Mouse (Mus musculus) lung, embryonic 14.5 days (tissue): ENCODE results near the gene St3gal3. TPM values are rescaled to one million over a fixed set of nuclear protein-coding genes. Genes with fewer than 3 reads are reported as not detected.

Source experiments
- ATAC-seq: fragments of 200-750 bp; cut with Nextera tagmentation; 2 replicates; pipeline ENCODE4 v1.8.0; 2017; ENCODE audit warnings: mild to moderate bottlenecking, moderate TSS enrichment, moderate library complexity; ENCODE audit not compliant: insufficient read depth
- DNase-seq: peaks from one replicate; pipeline ENCODE4 v3.0.0-alpha.2; 2015
- H3K27ac ChIP-seq: fragments of 300-500 bp; sonication (generic); 2 replicates; pipeline ENCODE4 v1.5.1; 2014; ENCODE audit warnings: low read depth, mild to moderate bottlenecking, moderate library complexity
- H3K27me3 ChIP-seq: fragments of 300-500 bp; sonication (generic); 2 replicates; pipeline ENCODE4 v1.6.1; 2014; ENCODE audit warnings: low read length, control low read depth; ENCODE audit not compliant: insufficient read depth
- H3K36me3 ChIP-seq: fragments of 300-500 bp; sonication (generic); 2 replicates; pipeline ENCODE4 v1.6.1; 2014; ENCODE audit warnings: control low read depth; ENCODE audit not compliant: insufficient read depth
- H3K4me1 ChIP-seq: fragments of 300-500 bp; sonication (generic); 2 replicates; pipeline ENCODE4 v1.6.1; 2014; ENCODE audit warnings: antibody characterized with exemption, control low read depth; ENCODE audit not compliant: insufficient read depth
- H3K4me2 ChIP-seq: fragments of 300-500 bp; sonication (generic); 2 replicates; pipeline ENCODE4 v1.6.1; 2014; ENCODE audit warnings: mild to moderate bottlenecking
- H3K4me3 ChIP-seq: fragments of 300-500 bp; sonication (generic); 2 replicates; pipeline ENCODE4 v1.5.1; 2014; ENCODE audit warnings: low read depth, low read length
- H3K9ac ChIP-seq: fragments of 300-500 bp; sonication (generic); 2 replicates; pipeline ENCODE4 v1.6.1; 2014
- H3K9me3 ChIP-seq: fragments of 300-500 bp; sonication (generic); 2 replicates; pipeline ENCODE4 v1.6.1; 2016; ENCODE audit warnings: low read depth, low read length, control low read depth
- CTCF ChIP-seq: IDR thresholded peaks from 2 replicates; pipeline ENCODE4 v1.5.1; 2016; ENCODE audit warnings: antibody characterized with exemption, low read depth
- WGBS: fragments of 180-500 bp; shearing (Covaris S2); extraction: QIAGEN DNeasy Blood & Tissue Kit; methylation state at CpG from one replicate; pipeline ENCODE4 v1.1.7; 2014; 5-methylcytosine and 5-hydroxymethylcytosine counted together
- polyA plus RNA-seq: library from polyadenylated mRNA; unstranded; fragments of >200 nt; fragmentation: Nextera tagmentation; extraction: Ambion mirVana; gene quantifications from 2 replicates; pipeline ENCODE4 v1.2.1, GENCODE M21; 2014

St3gal3 gene
- polyA plus RNA-seq, 1 experiment from 2014 or later: 6.3 TPM

- Histone ChIP-seq H3K4me3 (no peak overlapping the region), H3K4me2 (no peak overlapping the region), H3K4me1 (peaks cover 3% of the 10 kb centered on the region; the same call in 1 of the 2 replicates), H3K9me3 (no peaks in the 10 kb centered on the region), H3K36me3 (no peaks in the 10 kb centered on the region), H3K9ac (no peak overlapping the region), H3K27ac (no peak overlapping the region), H3K27me3 (no peaks in the 10 kb centered on the region)
- WGBS: 53% methylated on average over 4 of the region's 4 CpGs
- DNase-seq (peak; percentile 37), ATAC-seq (no peak)
- no peak for TF ChIP-seq CTCF
These were observed 94.1 kb downstream of the St3gal3 start for GRCm38 (mm10) chr4:118040650-118041049.

GRCm38 (mm10) chr4:118039964-118040363 is 94.8 kb downstream of the St3gal3 start:
- 77% methylated on average over 5 of the region's 5 CpGs for WGBS
- Histone ChIP-seq H3K4me1 (peaks cover 3% of the 10 kb centered on the region; the same call in 1 of the 2 replicates), H3K4me2 (no peak overlapping the region), H3K27me3 (no peaks in the 10 kb centered on the region), H3K9ac (no peak overlapping the region), H3K4me3 (no peak overlapping the region), H3K27ac (no peak overlapping the region), H3K9me3 (no peaks in the 10 kb centered on the region), H3K36me3 (no peaks in the 10 kb centered on the region)
- DNase-seq (no peak), ATAC-seq (no peak)
- no peak for TF ChIP-seq CTCF

DNA sequence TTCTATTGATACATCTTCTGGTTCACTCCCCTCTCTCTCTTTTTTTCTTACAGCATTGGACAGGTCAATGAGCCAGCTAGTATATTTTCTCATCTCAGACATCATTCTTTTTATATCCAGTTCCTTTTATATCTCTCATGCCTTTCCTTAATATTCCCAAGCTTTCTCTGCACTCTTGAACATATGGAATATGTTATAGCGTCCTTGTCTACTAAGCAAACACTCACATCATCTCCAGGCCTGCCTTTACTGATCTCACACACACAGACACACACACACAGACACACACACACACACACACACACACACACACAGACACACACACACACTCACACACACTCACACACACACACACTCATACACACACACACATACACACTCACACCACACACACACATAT is 96.7 kb downstream of the St3gal3 start:
- Histone ChIP-seq H3K4me2 (no peak overlapping the region), H3K9me3 (no peaks in the 10 kb centered on the region), H3K4me1 (peaks cover 3% of the 10 kb centered on the region; the same call in 1 of the 2 replicates), H3K36me3 (no peaks in the 10 kb centered on the region), H3K4me3 (no peak overlapping the region), H3K27me3 (no peaks in the 10 kb centered on the region), H3K27ac (peak overlapping the region; percentile 84), H3K9ac (no peak overlapping the region)
- WGBS: 24% methylated on average over 1 of the region's 1 CpGs
- ATAC-seq: peak; percentile 57
- no peak for TF ChIP-seq CTCF
- peak; percentile 42 for DNase-seq

GRCm38 (mm10) chr4:118037406-118037805 is 97.3 kb downstream of the St3gal3 start:
- H3K27ac ChIP-seq: peak overlapping the region; percentile 84
- H3K36me3 ChIP-seq: no peaks in the 10 kb centered on the region
- ATAC-seq (peak; percentile 84), DNase-seq (peak; percentile 82)
- no peak overlapping the region for H3K4me2 ChIP-seq
- no peak for TF ChIP-seq CTCF
- H3K4me1 ChIP-seq: peaks cover 3% of the 10 kb centered on the region; the same call in 1 of the 2 replicates
- no peaks in the 10 kb centered on the region for H3K9me3 ChIP-seq
- WGBS: 35% methylated on average over 5 of the region's 5 CpGs
- no peak overlapping the region for H3K9ac ChIP-seq
- no peaks in the 10 kb centered on the region for H3K27me3 ChIP-seq
- H3K4me3 ChIP-seq: no peak overlapping the region

DNA sequence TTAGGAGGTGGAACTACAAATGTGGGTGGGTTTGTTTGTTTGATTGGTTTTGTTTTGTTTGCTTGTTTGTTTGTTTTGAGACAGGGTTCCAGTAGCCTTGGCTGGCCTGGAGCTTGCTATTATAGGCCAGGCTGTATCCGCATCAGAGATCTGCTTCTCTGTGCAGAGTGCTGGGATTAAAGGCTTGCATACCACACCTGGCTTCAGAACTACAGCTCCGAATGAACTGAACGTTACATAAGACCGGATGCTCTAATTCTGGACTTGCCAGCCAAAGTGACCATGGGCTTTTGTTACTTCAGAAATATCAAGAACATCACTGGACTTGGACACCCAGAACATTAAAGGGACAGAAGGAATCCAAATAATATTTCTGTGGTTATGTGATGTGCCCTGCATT is 98.2 kb downstream of the St3gal3 start:
- ATAC-seq: no peak
- Histone ChIP-seq H3K27me3 (no peaks in the 10 kb centered on the region), H3K36me3 (no peaks in the 10 kb centered on the region), H3K4me2 (no peak overlapping the region), H3K9me3 (no peaks in the 10 kb centered on the region), H3K27ac (no peak overlapping the region), H3K9ac (no peak overlapping the region), H3K4me1 (peaks cover 4% of the 10 kb centered on the region), H3K4me3 (no peak overlapping the region)
- no peak for TF ChIP-seq CTCF
- DNase-seq: no peak
- 92% methylated on average over 4 of the region's 4 CpGs for WGBS

DNA sequence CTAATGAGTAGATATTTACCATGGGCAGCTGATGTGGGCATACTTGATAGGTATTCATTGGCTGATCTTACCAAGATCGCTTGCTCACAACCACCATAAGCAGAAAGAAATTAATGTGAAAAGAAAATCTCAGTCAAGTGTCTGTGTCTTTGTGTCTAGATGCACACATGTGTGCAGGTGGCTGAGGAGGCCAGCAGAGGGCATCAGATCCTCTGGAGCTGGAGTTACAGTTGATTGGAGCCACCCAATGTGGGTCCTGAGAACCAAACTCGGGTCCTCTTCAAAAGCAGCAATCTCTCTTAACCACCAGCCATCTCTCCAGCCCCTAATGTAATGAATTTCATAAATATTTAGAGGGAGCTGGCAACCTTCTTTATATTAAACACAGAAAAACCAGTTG is 99.6 kb downstream of the St3gal3 start:
- Histone ChIP-seq H3K9me3 (no peaks in the 10 kb centered on the region), H3K9ac (no peak overlapping the region), H3K4me3 (no peak overlapping the region), H3K4me2 (no peak overlapping the region), H3K36me3 (no peaks in the 10 kb centered on the region), H3K27ac (no peak overlapping the region), H3K27me3 (no peaks in the 10 kb centered on the region), H3K4me1 (peaks cover 14% of the 10 kb centered on the region)
- DNase-seq (no peak), ATAC-seq (no peak)
- peak; percentile 35 for TF ChIP-seq CTCF
- 86% methylated on average over 2 of the region's 2 CpGs for WGBS

DNA sequence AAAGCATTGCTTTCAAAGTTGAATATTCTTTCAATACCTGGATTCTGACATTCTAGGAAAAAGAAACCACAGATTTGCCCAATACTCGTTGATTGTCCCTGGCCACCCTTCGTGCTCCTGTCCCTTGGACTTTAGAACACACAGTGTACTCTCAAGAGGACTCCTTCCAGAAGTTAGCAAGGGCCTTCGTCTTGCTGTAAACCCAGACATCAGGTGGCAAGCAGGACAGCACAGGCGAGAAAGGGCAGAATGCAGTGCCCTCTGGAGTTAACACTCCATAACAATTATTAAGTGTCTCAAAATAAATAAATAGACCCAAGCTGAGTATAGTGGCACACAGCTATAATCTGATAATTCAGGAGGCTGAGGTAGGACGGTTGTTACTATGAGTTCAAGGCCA is 101.7 kb downstream of the St3gal3 start:
- no peak for ATAC-seq
- Histone ChIP-seq H3K4me1 (peaks cover 16% of the 10 kb centered on the region), H3K9ac (no peak overlapping the region), H3K27me3 (no peaks in the 10 kb centered on the region), H3K27ac (no peak overlapping the region), H3K4me2 (no peak overlapping the region), H3K4me3 (no peak overlapping the region), H3K9me3 (no peaks in the 10 kb centered on the region), H3K36me3 (no peaks in the 10 kb centered on the region)
- TF ChIP-seq CTCF: no peak
- no peak for DNase-seq
- WGBS: 80% methylated on average over 5 of the region's 5 CpGs

DNA sequence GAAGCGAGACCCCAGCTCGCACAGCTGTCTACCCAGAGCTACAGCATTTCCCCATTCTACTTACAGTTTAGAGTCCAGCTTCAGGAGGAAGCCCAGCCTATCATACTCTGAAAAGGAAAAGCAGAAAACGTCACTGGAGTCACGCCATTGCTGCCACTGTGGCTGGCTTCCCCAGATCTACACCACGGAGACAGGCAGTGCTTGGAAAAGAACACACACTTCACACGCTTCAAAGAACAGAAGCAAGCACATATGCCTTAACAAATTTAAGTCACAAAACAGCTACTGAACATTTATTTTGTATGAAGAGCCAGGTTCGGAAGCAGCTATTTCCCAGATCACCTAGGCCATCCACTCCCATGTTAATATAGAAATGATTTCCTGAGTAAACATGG is 102.9 kb downstream of the St3gal3 start:
- WGBS: 79% methylated on average over 7 of the region's 7 CpGs
- Histone ChIP-seq H3K4me2 (no peak overlapping the region), H3K9me3 (no peaks in the 10 kb centered on the region), H3K36me3 (no peaks in the 10 kb centered on the region), H3K27me3 (no peaks in the 10 kb centered on the region), H3K9ac (no peak overlapping the region), H3K27ac (peak overlapping the region; percentile 65), H3K4me3 (no peak overlapping the region), H3K4me1 (peaks cover 14% of the 10 kb centered on the region)
- DNase-seq (no peak), ATAC-seq (no peak)
- TF ChIP-seq CTCF: no peak
